Mouse (Mus musculus): ENCODE measurements around the gene Plp2. TPM values are rescaled to one million over a fixed set of nuclear protein-coding genes. Genes with fewer than 3 reads are reported as not detected.
A peak's percentile ranks its signal among the peaks of the same experiment; 100 is the strongest.

The Plp2 gene
- polyA plus RNA-seq, 1 experiment: 491 TPM

DNA sequence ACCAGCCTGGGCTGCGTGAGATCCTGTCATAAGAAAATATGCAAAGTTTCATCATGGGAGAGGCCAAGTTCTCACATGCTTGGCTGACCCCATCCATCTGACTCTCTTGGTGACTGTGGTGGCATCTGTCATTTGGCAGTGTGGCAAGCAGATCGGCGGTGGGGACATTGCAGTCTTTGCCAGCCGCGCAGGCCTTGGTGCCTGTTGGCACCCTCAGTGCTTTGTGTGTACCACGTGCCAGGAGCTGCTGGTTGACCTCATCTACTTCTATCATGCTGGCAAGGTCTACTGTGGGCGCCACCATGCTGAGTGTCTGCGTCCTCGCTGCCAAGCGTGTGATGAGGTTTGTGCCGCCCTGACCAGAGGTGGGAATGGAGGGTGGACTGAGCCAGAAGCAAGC lies 6.4 kb downstream of the Plp2 start:
- TF ChIP-seq POLR2A (IDR thresholded peaks at IDR 0.05; ENCODE audit: borderline replicate concordance, low read depth, low read length) (no peak), CTCF (IDR thresholded peaks at IDR 0.05; ENCODE audit: low read depth, low read length) (no peak)
- Histone ChIP-seq H3K4me1 (ENCODE audit: control insufficient read depth, insufficient read depth, low read length) (no peaks in the 10 kb centered on the region), H3K27ac (ENCODE audit: insufficient read depth, low read depth, low read length) (no peak overlapping the region), H3K4me3 (ENCODE audit: insufficient read depth, low read length) (no peak overlapping the region)

DNA sequence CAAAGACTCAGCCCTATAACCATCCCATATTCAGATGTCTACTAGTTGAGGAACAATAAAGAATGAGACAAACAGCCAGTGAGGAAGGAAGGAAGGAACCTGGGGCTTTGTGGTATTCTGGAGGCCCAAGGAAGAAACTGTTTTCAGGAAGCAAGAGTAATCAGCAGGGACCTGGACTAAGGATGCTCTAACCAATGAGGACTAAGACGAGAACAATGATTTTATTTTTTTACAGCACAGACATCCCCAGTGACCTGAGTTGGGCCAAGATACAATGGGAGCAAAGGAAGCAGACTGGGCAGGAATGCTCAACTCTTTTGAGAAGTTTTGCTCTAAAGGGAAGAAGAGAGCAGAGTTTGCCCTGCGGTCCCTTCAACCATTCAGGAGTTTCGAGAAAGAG lies 8.3 kb downstream of the Plp2 start:
- Histone ChIP-seq H3K27ac (ENCODE audit: insufficient read depth, low read depth, low read length) (no peak overlapping the region), H3K4me3 (ENCODE audit: insufficient read depth, low read length) (no peak overlapping the region), H3K4me1 (ENCODE audit: control insufficient read depth, insufficient read depth, low read length) (peaks cover 6% of the 10 kb centered on the region; the same call in 1 of the 2 replicates)
- TF ChIP-seq CTCF (IDR thresholded peaks at IDR 0.05; ENCODE audit: low read depth, low read length) (no peak), POLR2A (IDR thresholded peaks at IDR 0.05; ENCODE audit: borderline replicate concordance, low read depth, low read length) (no peak)

DNA sequence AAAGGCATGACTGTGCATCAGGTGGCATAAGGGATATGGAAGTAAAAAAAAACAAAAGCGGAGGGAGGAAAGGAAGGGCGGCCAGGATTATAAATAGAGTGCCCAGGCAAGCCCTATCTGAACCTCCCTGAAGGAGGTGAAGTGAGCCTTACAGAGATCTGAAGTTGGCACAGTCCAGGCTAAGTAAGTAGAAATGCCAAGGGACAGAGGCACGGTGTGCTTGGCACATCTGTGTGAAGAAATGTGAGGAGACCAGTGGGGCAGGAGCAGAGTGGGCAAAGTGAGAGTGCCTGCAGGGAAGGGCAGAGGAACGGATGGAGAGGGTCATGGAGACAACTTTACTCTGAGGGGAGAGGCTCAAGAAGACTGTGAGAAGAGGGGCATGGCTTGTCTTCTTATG lies 10.1 kb downstream of the Plp2 start:
- Histone ChIP-seq H3K27ac (ENCODE audit: insufficient read depth, low read depth, low read length) (no peak overlapping the region), H3K4me1 (ENCODE audit: control insufficient read depth, insufficient read depth, low read length) (peaks cover 7% of the 10 kb centered on the region; the same call in 1 of the 2 replicates), H3K4me3 (ENCODE audit: insufficient read depth, low read length) (no peak overlapping the region)
- no peak for TF ChIP-seq POLR2A (IDR thresholded peaks at IDR 0.05; ENCODE audit: borderline replicate concordance, low read depth, low read length)
- no peak for TF ChIP-seq CTCF (IDR thresholded peaks at IDR 0.05; ENCODE audit: low read depth, low read length)

- H3K27ac ChIP-seq (ENCODE audit: insufficient read depth, low read depth, low read length): no peak overlapping the region
- no peak overlapping the region for H3K4me3 ChIP-seq (ENCODE audit: insufficient read depth, low read length)
- peaks cover 7% of the 10 kb centered on the region; the same call in 1 of the 2 replicates for H3K4me1 ChIP-seq (ENCODE audit: control insufficient read depth, insufficient read depth, low read length)
- TF ChIP-seq POLR2A (IDR thresholded peaks at IDR 0.05; ENCODE audit: borderline replicate concordance, low read depth, low read length) (no peak), CTCF (IDR thresholded peaks at IDR 0.05; ENCODE audit: low read depth, low read length) (no peak)
These were observed 12.2 kb downstream of the Plp2 start for GRCm38 (mm10) chrX:7658785-7659589.

DNA sequence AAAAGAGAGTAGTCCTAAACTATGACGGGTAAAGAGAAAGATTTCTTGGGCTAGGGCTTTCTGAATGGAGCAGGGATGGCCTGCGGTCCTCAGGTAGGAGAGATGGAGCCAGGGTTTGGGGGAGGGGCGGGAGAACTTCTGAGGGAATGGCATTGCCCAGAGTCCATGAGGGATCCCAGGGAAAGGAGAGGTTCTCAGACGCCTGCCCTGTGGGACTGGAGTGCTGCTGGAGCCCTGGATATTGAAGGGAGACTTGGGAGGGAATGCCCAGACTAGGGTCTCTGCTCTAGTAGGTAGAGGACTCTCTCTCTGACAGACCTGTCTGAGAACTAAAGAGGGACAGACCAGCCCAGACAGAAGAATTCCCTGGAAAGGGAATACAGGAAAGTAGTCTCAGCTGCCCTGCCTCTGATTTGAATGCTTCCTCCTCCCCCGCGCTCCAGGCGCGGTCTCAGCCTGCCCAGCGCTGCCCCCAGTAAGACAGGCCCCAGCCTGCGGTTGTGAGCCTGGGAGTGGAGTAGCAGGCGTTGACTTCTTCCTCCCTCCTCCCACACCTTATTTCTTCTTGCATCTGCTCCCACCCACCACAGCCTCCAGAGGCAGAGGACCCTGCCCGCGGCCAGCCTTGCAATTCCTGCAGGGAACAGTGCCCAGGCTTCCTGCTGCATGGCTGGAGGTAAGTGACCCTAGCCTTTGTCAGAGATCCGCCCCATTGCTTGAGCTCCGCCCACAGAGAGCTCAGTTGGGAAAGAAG lies 13.0 kb downstream of the Plp2 start:
- no peak overlapping the region; the same call in 1 of the 2 replicates for H3K4me3 ChIP-seq (ENCODE audit: insufficient read depth, low read length)
- H3K4me1 ChIP-seq (ENCODE audit: control insufficient read depth, insufficient read depth, low read length): peaks cover 10% of the 10 kb centered on the region
- TF ChIP-seq CTCF (IDR thresholded peaks at IDR 0.05; ENCODE audit: low read depth, low read length) (no peak), POLR2A (IDR thresholded peaks at IDR 0.05; ENCODE audit: borderline replicate concordance, low read depth, low read length) (no peak)
- no peak overlapping the region for H3K27ac ChIP-seq (ENCODE audit: insufficient read depth, low read depth, low read length)

DNA sequence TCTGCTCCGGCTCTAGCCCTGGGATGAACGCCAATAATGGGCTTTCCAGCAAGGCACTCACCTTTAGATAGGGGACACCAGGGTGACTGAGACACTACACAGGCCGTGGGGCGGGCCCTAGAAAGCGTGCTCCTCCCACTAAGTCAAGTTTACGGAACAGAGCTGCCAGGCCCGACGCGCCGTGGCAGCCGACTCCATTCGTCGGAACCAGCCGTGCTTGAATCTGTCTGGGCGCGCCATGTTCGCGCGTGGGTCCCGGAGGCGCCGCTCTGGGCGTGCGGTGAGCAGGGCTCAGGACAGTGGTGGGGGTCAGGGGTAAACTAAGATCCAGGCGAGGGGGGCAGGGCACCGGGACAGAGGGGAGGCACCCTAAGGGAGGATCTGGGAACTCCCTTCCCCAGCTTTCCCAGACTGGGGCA lies 14.0 kb downstream of the Plp2 start, which contains the start of gene Prickle3:
Gene Prickle3 (plus strand): TSS at position 40 of the 419 bp plus-strand sequence.
- no peak within 1 kb of the TSS for H3K27ac ChIP-seq (ENCODE audit: insufficient read depth, low read depth, low read length)
- TF ChIP-seq CTCF (IDR thresholded peaks at IDR 0.05; ENCODE audit: low read depth, low read length): no peak
- TF ChIP-seq POLR2A (IDR thresholded peaks at IDR 0.05; ENCODE audit: borderline replicate concordance, low read depth, low read length): no peak
- peak within 1 kb of the TSS; percentile 83 for H3K4me3 ChIP-seq (ENCODE audit: insufficient read depth, low read length)
- peaks cover 11% of the 10 kb centered on the region for H3K4me1 ChIP-seq (ENCODE audit: control insufficient read depth, insufficient read depth, low read length)

DNA sequence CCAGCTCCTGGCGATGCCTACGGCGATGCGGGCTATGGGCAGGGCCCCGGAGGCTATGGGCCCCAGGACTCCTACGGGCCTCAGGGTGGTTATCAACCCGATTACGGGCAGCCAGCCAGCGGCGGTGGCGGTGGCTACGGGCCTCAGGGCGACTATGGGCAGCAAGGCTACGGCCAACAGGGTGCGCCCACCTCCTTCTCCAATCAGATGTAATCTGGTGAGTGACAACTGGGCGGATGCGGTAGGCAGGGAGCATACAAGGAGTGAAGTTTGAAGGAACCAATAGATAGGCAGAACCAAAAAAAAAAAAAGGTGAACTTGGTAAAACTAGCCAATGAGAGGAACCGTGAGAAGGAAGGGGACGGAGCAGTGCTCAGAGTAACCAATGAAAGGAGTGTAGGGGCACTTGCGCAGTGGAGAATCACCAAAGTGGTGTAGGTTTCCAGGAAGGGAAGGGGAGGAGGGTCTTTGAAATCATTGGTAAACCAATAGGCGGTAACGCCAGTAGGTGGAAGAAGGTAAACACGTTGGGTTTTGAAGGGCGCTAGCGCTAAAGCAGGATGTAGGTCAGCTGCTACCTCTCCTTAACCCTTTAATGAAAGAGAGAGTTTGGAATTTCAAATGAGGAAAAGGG lies 22.4 kb downstream of the Plp2 start:
- H3K27ac ChIP-seq (ENCODE audit: insufficient read depth, low read depth, low read length): peak overlapping the region; percentile 49
- peak overlapping the region; percentile 64 for H3K4me3 ChIP-seq (ENCODE audit: insufficient read depth, low read length)
- TF ChIP-seq POLR2A (IDR thresholded peaks at IDR 0.05; ENCODE audit: borderline replicate concordance, low read depth, low read length) (no peak), CTCF (IDR thresholded peaks at IDR 0.05; ENCODE audit: low read depth, low read length) (no peak)
- peaks cover 7% of the 10 kb centered on the region for H3K4me1 ChIP-seq (ENCODE audit: control insufficient read depth, insufficient read depth, low read length)

DNA sequence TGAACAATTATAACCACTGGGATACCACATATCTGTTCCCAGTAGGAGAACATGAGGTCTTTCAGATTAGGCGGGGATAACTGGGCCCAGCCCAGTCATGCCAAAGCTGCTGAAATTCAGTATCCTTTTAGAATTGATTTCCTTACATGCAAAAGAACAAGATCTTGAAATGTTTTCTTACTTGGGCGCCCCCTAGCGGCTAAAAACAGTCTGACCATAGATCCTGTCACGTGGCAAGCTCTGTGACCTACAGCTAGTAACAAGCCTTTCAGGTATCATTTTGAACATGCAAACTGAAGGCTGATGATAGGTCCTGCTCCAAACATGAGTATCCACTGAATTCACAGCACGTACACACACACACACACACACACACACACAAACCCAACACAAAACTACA lies 25.8 kb downstream of the Plp2 start:
- H3K4me3 ChIP-seq (ENCODE audit: insufficient read depth, low read length): no peak overlapping the region
- TF ChIP-seq CTCF (IDR thresholded peaks at IDR 0.05; ENCODE audit: low read depth, low read length) (no peak), POLR2A (IDR thresholded peaks at IDR 0.05; ENCODE audit: borderline replicate concordance, low read depth, low read length) (no peak)
- H3K27ac ChIP-seq (ENCODE audit: insufficient read depth, low read depth, low read length): no peak overlapping the region
- 0 out of 2 replicates have a peak, but pooled peaks cover 3% of the 10 kb centered on the region for H3K4me1 ChIP-seq (ENCODE audit: control insufficient read depth, insufficient read depth, low read length)

GRCm38 (mm10) chrX:7640785-7641184 lies 30.4 kb downstream of the Plp2 start:
- no peak for TF ChIP-seq POLR2A (IDR thresholded peaks at IDR 0.05; ENCODE audit: borderline replicate concordance, low read depth, low read length)
- TF ChIP-seq CTCF (IDR thresholded peaks at IDR 0.05; ENCODE audit: low read depth, low read length): no peak
- Histone ChIP-seq H3K4me3 (ENCODE audit: insufficient read depth, low read length) (no peak overlapping the region), H3K27ac (ENCODE audit: insufficient read depth, low read depth, low read length) (no peak overlapping the region)

More at GRCm38 (mm10) chrX:7640785-7641184, 30.4 kb downstream of the Plp2 start:
- no peaks in the 10 kb centered on the region for H3K4me1 ChIP-seq (ENCODE audit: control insufficient read depth, insufficient read depth, low read length)
